Mouse (Mus musculus) limb, embryonic 13.5 days (tissue): ENCODE results near the gene BC048562. TPM values are rescaled to one million over a fixed set of nuclear protein-coding genes. Genes with fewer than 3 reads are reported as not detected.

ENCODE experiments used
- ATAC-seq: fragments of 200-750 bp; cut with Nextera tagmentation; 2 replicates; pipeline ENCODE4 v1.8.0; 2017; ENCODE audit warnings: low read depth, moderate number of reproducible peaks, moderate TSS enrichment; ENCODE audit not compliant: low FRiP score
- H3K27ac ChIP-seq: fragments of 300-500 bp; sonication (generic); 2 replicates; pipeline ENCODE4 v1.5.1; 2015; ENCODE audit warnings: inconsistent platforms, mild to moderate bottlenecking, moderate library complexity
- H3K27me3 ChIP-seq: fragments of 300-500 bp; sonication (generic); 2 replicates; pipeline ENCODE4 v1.6.1; 2015; ENCODE audit warnings: mild to moderate bottlenecking, inconsistent platforms
- H3K36me3 ChIP-seq: fragments of 300-500 bp; sonication (generic); 2 replicates; pipeline ENCODE4 v1.6.1; 2015; ENCODE audit warnings: inconsistent platforms, mild to moderate bottlenecking, moderate library complexity
- H3K4me1 ChIP-seq: fragments of 300-500 bp; sonication (generic); 2 replicates; pipeline ENCODE4 v1.6.1; 2015; ENCODE audit warnings: inconsistent platforms
- H3K4me2 ChIP-seq: fragments of 300-500 bp; sonication (generic); replicated peaks from 2 replicates; pipeline ENCODE4 v1.6.1; 2015; ENCODE audit warnings: inconsistent platforms, mild to moderate bottlenecking, moderate library complexity
- H3K4me3 ChIP-seq: fragments of 300-500 bp; sonication (generic); 2 replicates; pipeline ENCODE4 v1.5.1; 2015; ENCODE audit warnings: moderate library complexity, mild to moderate bottlenecking, inconsistent platforms
- H3K9ac ChIP-seq: fragments of 300-500 bp; sonication (generic); 2 replicates; pipeline ENCODE4 v1.6.1; 2015; ENCODE audit warnings: mild to moderate bottlenecking, inconsistent platforms
- H3K9me3 ChIP-seq: fragments of 300-500 bp; sonication (generic); 2 replicates; pipeline ENCODE4 v1.6.1; 2016; ENCODE audit warnings: inconsistent platforms
- WGBS: fragments of 180-500 bp; shearing (Covaris S2); methylation state at CpG from one replicate; pipeline ENCODE4 v1.1.7; 2015; 5-methylcytosine and 5-hydroxymethylcytosine counted together
- polyA plus RNA-seq: library from polyadenylated mRNA; unstranded; fragments of >200 nt; fragmentation: Nextera tagmentation; extraction: Ambion mirVana; gene quantifications from 2 replicates; pipeline ENCODE4 v1.2.1, GENCODE M21; 2015

Gene BC048562
- polyA plus RNA-seq, 1 experiment from 2014 or later: not detected

GRCm38 (mm10) chr9:108411381-108411942, 24.8 kb upstream of the BC048562 start:
- no peaks in the 10 kb centered on the region for H3K36me3 ChIP-seq
- ATAC-seq: no peak
- WGBS: 77% methylated on average over 9 of the region's 9 CpGs
- H3K27ac ChIP-seq: no peak overlapping the region
- no peak overlapping the region for H3K4me3 ChIP-seq
- H3K9me3 ChIP-seq: no peaks in the 10 kb centered on the region
- no peaks in the 10 kb centered on the region for H3K27me3 ChIP-seq
- no peak overlapping the region for H3K4me2 ChIP-seq
- H3K9ac ChIP-seq: no peak overlapping the region
- no peaks in the 10 kb centered on the region for H3K4me1 ChIP-seq

GRCm38 (mm10) chr9:108412221-108412620, 24.1 kb upstream of the BC048562 start:
- H3K9ac ChIP-seq: no peak overlapping the region
- H3K9me3 ChIP-seq: no peaks in the 10 kb centered on the region
- no peak for ATAC-seq
- H3K4me2 ChIP-seq: no peak overlapping the region
- no peak overlapping the region for H3K27ac ChIP-seq
- H3K4me3 ChIP-seq: no peak overlapping the region
- H3K36me3 ChIP-seq: no peaks in the 10 kb centered on the region
- H3K4me1 ChIP-seq: no peaks in the 10 kb centered on the region
- 73% methylated on average over 1 of the region's 1 CpGs for WGBS
- H3K27me3 ChIP-seq: no peaks in the 10 kb centered on the region

GRCm38 (mm10) chr9:108428384-108428783, 7.9 kb upstream of the BC048562 start, which contains the start of gene Ccdc36:
Ccdc36 (minus strand) TSS chr9:108428484.
- H3K4me3 ChIP-seq: no peak within 1 kb of the TSS
- H3K4me2 ChIP-seq: no peak within 1 kb of the TSS
- H3K27ac ChIP-seq: no peak within 1 kb of the TSS
- no peak for ATAC-seq
- H3K9me3 ChIP-seq: no peaks in the 10 kb centered on the region
- no peak within 1 kb of the TSS for H3K9ac ChIP-seq
- H3K36me3 ChIP-seq: no peaks in the 10 kb centered on the region
- H3K4me1 ChIP-seq: peaks cover 4% of the 10 kb centered on the region; the same call in 1 of the 2 replicates
- no peaks in the 10 kb centered on the region for H3K27me3 ChIP-seq

- Histone ChIP-seq H3K4me2 (peak overlapping the region; percentile 49), H3K36me3 (no peaks in the 10 kb centered on the region), H3K9ac (peak overlapping the region; percentile 19; the same call in 1 of the 2 replicates), H3K27ac (no peak overlapping the region), H3K4me1 (peaks cover 4% of the 10 kb centered on the region; the same call in 1 of the 2 replicates), H3K4me3 (peak overlapping the region; percentile 27), H3K9me3 (no peaks in the 10 kb centered on the region), H3K27me3 (no peaks in the 10 kb centered on the region)
- peak; percentile 57; the same call in 1 of the 2 replicates for ATAC-seq
- WGBS: 45% methylated on average over 32 of the region's 32 CpGs
These were observed 4.7 kb upstream of the BC048562 start for GRCm38 (mm10) chr9:108431431-108432067.

GRCm38 (mm10) chr9:108439176-108439575, 2.9 kb downstream of the BC048562 start:
- no peaks in the 10 kb centered on the region for H3K27me3 ChIP-seq
- no peaks in the 10 kb centered on the region for H3K36me3 ChIP-seq
- ATAC-seq: no peak
- 79% methylated on average over 6 of the region's 6 CpGs for WGBS
- H3K4me2 ChIP-seq: no peak overlapping the region
- H3K4me1 ChIP-seq: no peaks in the 10 kb centered on the region
- no peak overlapping the region for H3K9ac ChIP-seq
- no peak overlapping the region for H3K27ac ChIP-seq
- no peak overlapping the region for H3K4me3 ChIP-seq
- no peaks in the 10 kb centered on the region for H3K9me3 ChIP-seq

GRCm38 (mm10) chr9:108440485-108440884, 4.2 kb downstream of the BC048562 start:
- ATAC-seq: no peak
- WGBS: 66% methylated on average over 5 of the region's 5 CpGs
- H3K9ac ChIP-seq: no peak overlapping the region
- no peak overlapping the region for H3K27ac ChIP-seq
- no peaks in the 10 kb centered on the region for H3K36me3 ChIP-seq
- no peak overlapping the region for H3K4me2 ChIP-seq
- no peaks in the 10 kb centered on the region for H3K27me3 ChIP-seq
- H3K9me3 ChIP-seq: no peaks in the 10 kb centered on the region
- H3K4me1 ChIP-seq: peaks cover 4% of the 10 kb centered on the region
- no peak overlapping the region for H3K4me3 ChIP-seq

GRCm38 (mm10) chr9:108441236-108441919, 5.1 kb downstream of the BC048562 start:
- Histone ChIP-seq H3K4me1 (peaks cover 10% of the 10 kb centered on the region), H3K36me3 (no peaks in the 10 kb centered on the region), H3K27me3 (no peaks in the 10 kb centered on the region), H3K27ac (no peak overlapping the region), H3K9ac (no peak overlapping the region), H3K4me2 (no peak overlapping the region), H3K9me3 (no peaks in the 10 kb centered on the region), H3K4me3 (no peak overlapping the region)
- ATAC-seq: no peak
- 91% methylated on average over 11 of the region's 11 CpGs for WGBS

GRCm38 (mm10) chr9:108445125-108445524, 8.8 kb downstream of the BC048562 start:
- no peaks in the 10 kb centered on the region for H3K9me3 ChIP-seq
- no peak overlapping the region for H3K27ac ChIP-seq
- no peaks in the 10 kb centered on the region for H3K27me3 ChIP-seq
- H3K9ac ChIP-seq: no peak overlapping the region
- H3K4me2 ChIP-seq: no peak overlapping the region
- 66% methylated on average over 9 of the region's 9 CpGs for WGBS
- H3K4me3 ChIP-seq: no peak overlapping the region
- peaks cover 20% of the 10 kb centered on the region for H3K4me1 ChIP-seq
- no peak for ATAC-seq
- H3K36me3 ChIP-seq: peaks cover 18% of the 10 kb centered on the region

- peak overlapping the region; percentile 77 for H3K4me2 ChIP-seq
- peak overlapping the region; percentile 63; the same call in 1 of the 2 replicates for H3K4me3 ChIP-seq
- peaks cover 18% of the 10 kb centered on the region for H3K36me3 ChIP-seq
- peak; percentile 2; the same call in 1 of the 2 replicates for ATAC-seq
- H3K27ac ChIP-seq: peak overlapping the region; percentile 73; the same call in 1 of the 2 replicates
- H3K9me3 ChIP-seq: no peaks in the 10 kb centered on the region
- H3K27me3 ChIP-seq: no peaks in the 10 kb centered on the region
- WGBS: 56% methylated on average over 4 of the region's 4 CpGs
- peak overlapping the region; percentile 27 for H3K9ac ChIP-seq
- H3K4me1 ChIP-seq: peaks cover 51% of the 10 kb centered on the region
These were observed 13.6 kb downstream of the BC048562 start for GRCm38 (mm10) chr9:108449860-108450259.

GRCm38 (mm10) chr9:108450292-108451169, 14.2 kb downstream of the BC048562 start:
- H3K27me3 ChIP-seq: no peaks in the 10 kb centered on the region
- H3K36me3 ChIP-seq: peaks cover 18% of the 10 kb centered on the region
- peaks cover 47% of the 10 kb centered on the region for H3K4me1 ChIP-seq
- 62% methylated on average over 21 of the region's 21 CpGs for WGBS
- peak overlapping the region; percentile 77 for H3K4me2 ChIP-seq
- peak; percentile 29 for ATAC-seq
- peak overlapping the region; percentile 71 for H3K9ac ChIP-seq
- H3K9me3 ChIP-seq: no peaks in the 10 kb centered on the region
- peak overlapping the region; percentile 73 for H3K27ac ChIP-seq
- peak overlapping the region; percentile 63 for H3K4me3 ChIP-seq

- peak overlapping the region; percentile 71 for H3K9ac ChIP-seq
- H3K27me3 ChIP-seq: no peaks in the 10 kb centered on the region
- peak overlapping the region; percentile 79 for H3K27ac ChIP-seq
- no peak for ATAC-seq
- peak overlapping the region; percentile 63 for H3K4me3 ChIP-seq
- 81% methylated on average over 6 of the region's 6 CpGs for WGBS
- no peaks in the 10 kb centered on the region for H3K9me3 ChIP-seq
- peaks cover 18% of the 10 kb centered on the region for H3K36me3 ChIP-seq
- peaks cover 41% of the 10 kb centered on the region for H3K4me1 ChIP-seq
- peak overlapping the region; percentile 77 for H3K4me2 ChIP-seq
These were observed 14.8 kb downstream of the BC048562 start for GRCm38 (mm10) chr9:108451170-108451493.
